Mouse (Mus musculus): ENCODE results near the gene Hlcs. TPM values are rescaled to one million over a fixed set of nuclear protein-coding genes. Genes with fewer than 3 reads are reported as not detected.

The Hlcs gene
- total RNA-seq, 2 experiments from 2014 or later, result 4.3 to 8.2 TPM

DNA sequence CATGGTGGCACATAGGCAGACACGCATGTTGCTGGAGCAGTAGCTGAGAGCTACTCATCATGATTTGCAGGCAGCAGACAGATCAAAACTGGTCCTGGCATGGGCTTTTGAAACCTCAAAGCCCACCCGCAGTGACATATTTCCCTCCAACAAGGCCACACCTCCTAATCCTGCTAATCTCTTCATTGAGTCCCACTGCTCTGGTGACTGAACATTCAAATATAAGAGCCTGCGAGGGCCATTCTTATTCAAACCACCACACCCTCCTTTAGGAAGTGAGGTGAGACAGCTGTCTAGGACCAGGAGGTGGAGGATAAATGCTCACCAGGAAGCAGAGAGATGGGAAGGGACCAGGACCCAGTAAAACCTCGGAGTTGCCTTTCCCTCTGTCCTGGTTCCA lies 143.2 kb downstream of the Hlcs start:
- ATAC-seq (replicated peaks; ENCODE audit: poor library complexity), result no peak

DNA sequence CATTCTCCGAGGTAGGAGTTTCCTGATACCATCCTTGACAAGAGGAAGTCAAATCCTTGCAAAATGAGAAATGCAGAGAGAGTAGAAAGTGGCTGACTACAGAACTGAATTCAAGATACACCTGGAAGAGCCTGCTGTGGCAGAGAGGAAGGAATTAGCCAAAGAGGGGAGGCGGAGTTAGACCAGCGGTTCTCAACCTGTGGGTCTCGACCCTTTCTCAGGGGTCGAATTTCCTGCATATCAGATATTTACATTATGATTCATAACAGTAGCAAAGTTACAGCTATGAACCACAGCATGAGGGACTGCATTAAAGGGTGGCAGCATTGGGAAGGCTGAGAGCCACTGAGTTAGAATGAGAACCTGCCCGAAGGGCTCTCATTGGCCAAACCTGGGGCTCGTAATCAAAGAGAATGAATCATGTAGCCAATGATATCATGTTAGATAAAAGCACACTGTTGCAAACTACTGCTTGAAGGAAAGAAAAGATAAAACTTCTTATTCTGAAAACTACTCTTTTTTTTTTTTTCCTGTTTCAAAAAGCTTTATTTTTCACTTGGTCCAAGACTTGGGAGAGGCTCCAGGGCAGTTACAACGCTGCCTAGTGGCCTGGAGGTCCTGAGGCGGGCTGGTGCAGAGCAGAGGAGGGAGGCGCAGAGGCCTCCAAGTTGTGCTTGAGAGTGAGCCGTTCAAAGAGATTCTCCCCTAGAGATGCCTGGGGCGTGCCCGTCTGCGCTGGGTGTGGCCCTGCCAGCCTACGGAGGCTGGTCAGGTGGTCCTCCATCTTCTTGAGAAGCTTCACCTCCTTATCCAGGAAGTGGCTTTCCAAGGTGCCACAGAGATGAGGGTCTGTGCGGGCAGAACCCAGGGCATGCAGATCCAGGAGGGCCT lies 144.5 kb downstream of the Hlcs start:
- ATAC-seq (replicated peaks; ENCODE audit: poor library complexity), result no peak

DNA sequence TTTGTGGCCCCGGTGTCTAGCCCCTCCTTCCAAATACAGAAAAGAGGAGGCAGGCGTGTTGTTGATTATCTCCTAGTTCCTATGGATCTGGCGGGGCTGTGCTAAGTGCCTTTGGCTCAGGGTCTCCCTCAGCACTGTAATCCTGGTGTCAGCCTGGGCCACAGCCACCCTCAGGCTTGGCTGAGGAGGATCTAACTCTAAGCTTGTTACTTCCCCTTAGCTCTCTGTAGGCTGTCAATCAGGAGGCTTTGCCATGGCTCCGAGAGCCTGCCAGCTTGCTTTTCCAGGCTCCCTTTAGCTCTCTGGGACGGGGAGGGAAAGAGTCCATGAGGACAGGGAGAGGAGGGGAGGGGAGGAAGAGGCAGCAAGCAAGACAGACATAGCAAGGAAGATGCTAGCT lies 148.4 kb downstream of the Hlcs start:
- ATAC-seq (replicated peaks; ENCODE audit: poor library complexity), result no peak; the same call in 1 of the 2 replicates

DNA sequence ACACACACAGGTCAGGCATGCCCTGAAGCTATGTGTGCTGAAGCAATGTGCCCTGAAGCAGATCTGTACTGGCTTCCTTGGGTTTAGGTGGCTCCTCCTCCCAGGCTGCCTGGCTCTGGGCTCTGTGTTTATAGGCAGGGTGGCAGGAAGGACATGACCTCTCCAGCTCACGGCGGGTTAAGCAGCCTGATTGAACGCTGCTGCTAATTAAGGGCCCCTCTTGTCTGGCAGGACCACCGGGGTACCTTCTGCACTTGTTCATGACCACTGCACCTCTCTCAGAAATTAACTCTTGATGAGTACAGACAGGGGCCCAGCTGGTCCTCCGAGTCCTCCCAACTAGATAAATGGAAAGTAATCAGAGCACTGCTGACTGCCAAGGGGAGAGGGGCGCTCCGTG lies 149.1 kb downstream of the Hlcs start:
- no peak for ATAC-seq (replicated peaks; ENCODE audit: poor library complexity)

DNA sequence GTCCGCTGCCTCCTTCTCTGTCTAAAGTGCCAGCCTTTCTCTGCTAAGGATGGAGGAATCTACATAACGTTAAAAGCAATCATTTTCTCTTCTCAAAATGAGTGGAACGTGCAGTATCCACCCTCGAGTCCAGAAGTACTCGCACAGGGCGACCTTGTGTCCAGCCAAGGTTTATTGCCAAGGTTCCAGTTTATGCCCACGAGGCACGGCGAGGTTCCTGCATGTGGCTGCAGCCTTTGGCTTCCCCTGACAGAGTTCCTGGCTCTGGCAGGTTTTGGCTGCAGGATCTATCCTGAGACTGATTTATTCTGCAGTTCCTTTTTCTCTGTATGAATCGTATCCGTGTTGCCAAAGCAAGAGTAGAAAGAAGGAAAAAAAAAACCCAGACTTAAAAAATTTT lies 150.3 kb downstream of the Hlcs start:
- ATAC-seq (replicated peaks; ENCODE audit: poor library complexity), result no peak

DNA sequence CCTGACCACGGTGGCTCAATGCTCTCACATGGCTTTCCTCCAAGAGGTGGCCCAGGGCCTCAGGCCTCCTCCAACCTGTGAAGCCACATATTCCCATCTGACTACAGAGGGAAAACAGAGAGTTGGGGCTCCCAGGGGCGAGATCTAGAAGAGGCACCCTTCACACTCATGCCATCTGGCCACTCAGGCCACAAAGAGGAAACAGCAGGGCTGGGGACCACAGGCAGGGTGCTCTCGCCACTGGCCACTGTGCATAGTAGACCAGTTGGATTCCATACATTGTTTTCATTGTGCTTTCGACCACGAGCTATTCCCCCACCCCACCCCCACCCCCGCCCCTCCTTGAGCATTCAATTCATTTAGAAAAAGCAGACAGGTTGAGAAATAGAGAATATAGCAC lies 151.4 kb downstream of the Hlcs start:
- no peak for ATAC-seq (replicated peaks; ENCODE audit: poor library complexity)

DNA sequence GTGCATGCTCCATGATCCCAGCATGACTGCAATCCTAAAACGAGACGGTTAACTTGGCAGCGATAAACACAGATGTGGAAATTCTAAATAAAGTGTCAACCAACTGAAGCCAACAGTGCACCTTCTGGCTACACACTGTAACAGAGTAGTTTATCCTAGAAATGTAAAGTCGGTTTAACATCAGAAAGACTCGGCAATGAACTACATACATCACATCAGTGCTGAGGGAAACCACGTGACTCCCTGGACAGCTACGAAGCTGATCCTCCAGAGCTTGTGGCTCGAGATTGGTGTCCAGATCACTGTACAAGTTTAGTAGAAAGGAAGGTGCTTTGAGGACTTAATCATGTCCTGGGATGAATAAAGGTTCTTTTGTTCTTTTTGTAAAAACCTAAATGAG lies 155.6 kb downstream of the Hlcs start:
- no peak for ATAC-seq (replicated peaks; ENCODE audit: poor library complexity)

DNA sequence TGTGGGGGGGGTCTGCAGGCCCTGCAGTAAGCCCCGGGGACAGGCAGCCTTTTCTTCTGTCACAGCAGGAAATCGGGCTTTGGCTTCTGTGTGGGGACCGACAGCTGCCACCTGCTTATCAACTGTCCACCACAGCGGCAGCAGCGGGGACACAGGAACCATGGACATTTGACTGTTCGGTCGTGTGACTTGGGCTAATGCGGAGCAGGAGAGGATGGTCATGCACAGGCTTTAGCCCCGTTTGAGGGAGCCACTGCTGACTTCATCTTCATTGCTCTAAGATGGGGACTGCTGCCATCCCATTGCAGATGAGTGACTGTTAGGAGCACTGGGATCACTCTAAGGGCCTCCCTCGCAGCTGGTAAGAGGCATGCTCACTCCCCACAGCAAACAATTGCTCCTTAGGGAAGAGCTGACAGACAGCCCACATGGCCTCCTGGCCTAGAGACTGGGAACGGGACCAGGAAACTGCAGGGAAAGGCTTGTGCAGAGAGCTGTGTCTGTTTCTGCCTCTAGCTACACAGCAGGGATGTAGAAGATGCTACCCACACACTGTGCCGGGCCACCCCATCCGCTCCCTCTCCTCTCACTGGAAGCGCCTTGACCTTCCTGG lies 158.2 kb downstream of the Hlcs start:
- no peak for ATAC-seq (replicated peaks; ENCODE audit: poor library complexity)

DNA sequence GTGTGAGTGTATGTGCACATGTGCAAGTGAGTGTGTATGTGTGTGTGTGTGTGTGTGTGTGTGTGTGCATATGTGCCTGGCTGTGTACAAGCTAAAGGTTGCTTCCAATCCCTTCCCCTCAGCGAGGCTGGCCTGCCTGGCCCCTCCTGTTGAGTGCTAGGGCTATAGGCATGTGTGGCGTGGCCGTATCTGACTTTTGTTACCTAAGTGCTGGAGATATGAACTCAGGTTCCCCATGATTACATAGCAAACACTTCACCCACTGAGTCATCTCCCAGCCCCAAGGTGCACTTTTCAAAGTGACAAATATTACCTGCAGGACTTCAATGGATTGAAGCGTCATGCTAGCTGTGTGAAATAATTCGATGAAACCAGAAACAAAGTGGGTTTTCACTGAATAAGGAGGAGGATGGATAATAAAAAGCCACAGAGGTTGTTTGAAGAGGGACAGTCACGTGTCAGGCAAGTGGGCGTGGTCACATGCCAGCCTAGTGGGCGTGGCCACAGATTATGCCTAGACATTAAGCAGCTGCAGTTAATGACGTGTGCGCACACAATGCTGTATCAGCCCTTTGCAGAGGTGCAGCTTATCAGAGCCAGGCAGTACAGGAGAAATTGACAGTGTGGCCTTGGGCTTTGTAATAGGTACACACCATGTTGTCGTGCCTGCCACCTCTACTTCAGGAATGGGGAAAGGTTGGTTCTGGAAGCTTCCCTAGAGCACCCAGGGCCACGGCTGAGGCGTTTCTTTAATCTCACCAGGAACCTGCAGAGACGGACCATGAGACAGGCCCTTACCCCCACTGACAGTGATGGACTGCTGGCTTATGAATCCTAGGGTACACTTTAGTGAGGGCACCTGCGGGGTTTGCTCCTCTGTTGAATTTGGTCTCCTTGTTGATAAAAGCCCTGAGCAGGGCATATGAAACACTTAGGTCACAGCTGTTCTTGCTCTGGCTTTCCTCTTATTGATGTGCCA lies 163.0 kb downstream of the Hlcs start:
- ATAC-seq (replicated peaks; ENCODE audit: poor library complexity), result peak; percentile 92

DNA sequence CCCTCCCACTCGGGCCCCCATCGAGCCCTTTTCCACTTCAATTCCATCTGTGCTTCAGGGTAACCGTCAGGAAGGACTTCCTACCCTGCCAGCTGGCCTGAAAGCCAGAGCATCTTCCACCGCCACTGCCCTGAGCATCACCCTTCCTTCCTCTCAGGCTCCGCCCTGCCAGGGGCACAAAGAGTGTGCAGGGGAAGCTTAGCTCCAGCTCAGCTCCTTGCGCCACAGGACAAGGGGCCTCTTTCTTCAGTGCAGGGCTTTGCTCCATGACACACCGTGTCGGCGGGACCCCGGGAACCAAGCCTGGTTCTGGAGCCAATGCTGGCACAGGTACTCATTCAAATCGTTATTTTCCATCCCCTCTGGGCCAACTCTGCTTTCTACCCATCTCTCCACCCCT lies 165.2 kb downstream of the Hlcs start:
- peak; percentile 51 for ATAC-seq (replicated peaks; ENCODE audit: poor library complexity)

DNA sequence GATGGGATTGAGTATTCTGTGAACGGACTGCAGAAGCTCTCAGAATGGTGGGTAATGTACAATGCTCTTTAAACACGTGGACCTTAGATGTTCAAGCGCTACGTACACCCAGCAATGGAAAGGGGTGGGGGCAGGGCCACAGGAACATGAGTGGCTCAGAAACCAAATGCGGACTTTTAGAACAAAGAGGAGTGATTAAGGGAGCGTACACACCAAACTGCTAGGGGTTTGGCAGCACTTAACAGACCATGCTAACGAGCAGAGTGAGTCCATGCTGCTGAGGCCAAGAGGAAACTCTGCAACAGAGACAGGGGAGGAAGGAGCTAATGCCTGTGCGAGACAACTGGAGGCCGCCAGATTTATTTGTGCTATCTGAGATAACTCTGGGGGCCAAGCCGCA lies 170.0 kb downstream of the Hlcs start:
- ATAC-seq (replicated peaks; ENCODE audit: poor library complexity), result no peak

DNA sequence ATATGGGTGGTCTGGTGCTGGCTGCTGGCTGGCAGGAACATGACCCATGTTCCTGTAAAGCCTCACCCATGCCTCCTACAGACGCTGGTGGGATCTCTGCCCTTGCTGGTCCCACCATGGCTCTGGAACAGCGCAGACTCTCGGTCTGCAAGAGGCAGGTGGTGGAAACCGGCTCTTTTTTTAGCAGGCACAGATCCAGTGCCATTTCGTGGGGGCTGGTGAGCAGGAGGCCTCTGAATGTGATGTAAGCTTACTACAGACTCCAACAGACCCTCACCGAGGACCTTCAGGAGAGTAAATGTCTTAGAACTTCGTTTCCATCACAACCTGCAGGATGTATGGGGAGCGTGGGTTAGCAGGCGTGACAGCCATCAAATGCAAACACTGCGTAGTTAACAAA lies 172.6 kb downstream of the Hlcs start:
- ATAC-seq (replicated peaks; ENCODE audit: poor library complexity), result no peak

DNA sequence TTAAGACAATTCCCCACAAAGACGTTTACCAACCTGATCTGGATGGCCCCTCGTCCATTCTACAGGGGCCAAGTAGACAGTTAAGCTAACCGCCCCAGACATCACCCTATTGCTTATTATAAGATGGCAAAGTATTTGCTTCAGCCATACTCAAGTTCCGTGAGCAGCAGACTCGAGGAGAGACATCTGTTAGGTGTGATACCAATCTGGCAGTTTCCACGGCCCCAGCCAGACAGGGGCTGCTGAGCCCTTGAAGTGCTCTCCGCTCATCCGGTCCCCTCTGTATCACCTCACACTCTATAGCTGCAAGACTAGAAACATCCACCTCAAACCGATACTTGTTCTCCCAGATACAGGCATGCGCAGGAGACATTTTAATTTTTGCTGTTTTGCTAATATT lies 179.2 kb downstream of the Hlcs start:
- ATAC-seq (replicated peaks; ENCODE audit: poor library complexity), result no peak

DNA sequence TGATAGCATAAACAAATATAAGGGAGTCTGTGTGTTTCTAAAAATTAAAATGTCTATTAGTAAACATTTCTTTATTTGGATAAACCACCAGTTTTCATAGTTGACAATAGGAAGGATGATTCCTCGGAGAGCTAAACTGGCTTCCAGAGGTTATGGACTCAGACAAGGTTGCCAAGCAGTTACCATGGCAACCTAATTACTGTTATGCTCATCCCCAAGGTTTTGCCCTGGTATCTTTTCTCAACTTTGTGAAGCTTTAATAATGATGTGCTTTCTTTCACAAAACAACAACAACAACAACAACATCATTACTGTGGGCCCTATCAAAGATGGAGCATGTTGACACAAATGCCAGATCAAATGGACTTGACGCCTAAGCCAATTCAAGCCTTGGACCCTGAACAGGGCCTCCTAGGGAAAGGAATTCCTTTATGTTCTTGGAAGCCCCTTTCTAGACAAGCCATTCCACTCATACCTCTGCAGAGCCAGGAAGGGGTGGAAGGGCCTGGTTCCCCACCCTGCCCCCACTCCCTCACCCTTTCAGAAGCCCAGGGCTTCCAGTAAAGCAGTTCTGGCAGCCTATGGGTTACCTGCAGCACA lies 185.0 kb downstream of the Hlcs start:
- no peak for ATAC-seq (replicated peaks; ENCODE audit: poor library complexity)

DNA sequence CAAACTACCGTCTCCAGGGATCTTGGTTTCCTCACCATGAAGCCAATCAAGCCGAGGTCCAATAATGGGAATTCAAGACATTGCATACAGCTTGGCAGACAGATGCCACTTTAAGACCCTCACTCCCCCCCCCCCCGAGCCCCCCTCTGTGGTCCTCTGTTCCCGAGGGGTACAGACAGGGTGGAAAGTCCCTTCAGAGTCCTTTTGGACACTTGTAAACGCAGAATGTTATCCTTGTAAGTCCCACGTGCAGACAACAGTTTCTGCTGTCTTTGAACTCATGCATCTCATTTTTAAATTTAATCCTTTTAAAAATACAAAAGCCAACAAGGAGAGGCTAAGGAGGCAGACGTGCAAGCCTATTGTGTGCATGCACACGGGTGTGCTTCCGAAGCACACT lies 187.2 kb downstream of the Hlcs start:
- no peak for ATAC-seq (replicated peaks; ENCODE audit: poor library complexity)

DNA sequence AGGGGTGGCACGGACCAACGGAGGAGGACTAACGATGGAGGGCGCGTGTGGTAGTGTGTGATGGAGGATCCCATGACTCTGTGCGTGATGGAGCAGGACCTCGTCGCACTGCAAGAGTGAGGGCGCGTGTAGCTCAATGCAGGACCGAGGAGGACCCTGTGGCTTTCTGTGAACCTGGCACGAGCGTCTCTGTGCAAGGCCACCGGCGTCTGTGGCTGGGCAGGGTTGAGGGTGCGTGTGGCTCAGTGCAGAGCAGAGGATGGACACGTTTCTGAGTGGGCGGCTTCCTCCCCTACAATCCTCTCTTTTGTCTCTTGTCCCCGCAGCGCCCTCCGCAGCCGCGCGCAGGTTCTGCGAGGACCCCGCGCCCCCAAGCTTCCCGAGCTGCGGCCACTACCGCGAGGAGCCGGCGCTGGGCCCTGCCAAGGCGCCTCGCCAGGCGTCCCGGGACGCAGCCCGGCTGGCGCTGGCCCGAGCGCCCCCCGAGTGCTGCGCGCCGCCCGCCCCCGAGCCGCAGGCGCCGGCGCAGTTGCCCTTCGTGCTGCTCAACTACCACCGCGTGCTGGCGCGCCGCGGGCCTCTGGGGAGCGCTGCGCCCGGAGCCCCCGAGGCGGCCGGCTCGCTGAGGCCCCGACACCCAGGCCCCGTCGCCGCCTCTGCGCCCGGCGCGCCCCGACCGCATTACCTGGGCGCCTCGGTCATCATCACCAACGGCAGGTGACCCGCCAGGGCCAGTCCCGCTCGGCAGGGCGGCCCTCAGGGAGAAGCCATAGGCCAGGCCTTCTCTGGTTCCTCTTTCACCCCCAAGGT lies 188.0 kb downstream of the Hlcs start:
- ATAC-seq (replicated peaks; ENCODE audit: poor library complexity), result 0 out of 2 replicates have a peak, but pooled peaks have one; percentile 23

DNA sequence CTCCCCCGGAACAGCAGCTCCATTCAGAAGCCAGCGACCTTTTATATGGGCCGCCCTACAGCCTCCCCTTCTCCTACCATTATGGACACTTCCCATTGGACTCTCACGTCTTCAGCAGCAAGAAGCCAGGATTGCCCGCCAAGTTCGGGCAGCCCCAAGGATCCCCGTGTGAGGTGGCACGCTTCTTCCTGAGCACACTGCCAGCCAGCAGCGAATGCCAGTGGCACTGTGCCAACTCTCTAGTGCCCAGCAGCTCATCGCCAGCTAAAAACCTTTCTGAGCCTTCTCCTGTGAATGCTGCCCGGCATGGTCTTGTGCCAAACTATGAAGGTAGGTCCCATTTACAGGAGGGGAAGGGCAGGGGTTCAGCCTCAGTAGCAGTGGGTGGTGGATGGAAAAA lies 190.1 kb downstream of the Hlcs start:
- ATAC-seq (replicated peaks; ENCODE audit: poor library complexity), result no peak

DNA sequence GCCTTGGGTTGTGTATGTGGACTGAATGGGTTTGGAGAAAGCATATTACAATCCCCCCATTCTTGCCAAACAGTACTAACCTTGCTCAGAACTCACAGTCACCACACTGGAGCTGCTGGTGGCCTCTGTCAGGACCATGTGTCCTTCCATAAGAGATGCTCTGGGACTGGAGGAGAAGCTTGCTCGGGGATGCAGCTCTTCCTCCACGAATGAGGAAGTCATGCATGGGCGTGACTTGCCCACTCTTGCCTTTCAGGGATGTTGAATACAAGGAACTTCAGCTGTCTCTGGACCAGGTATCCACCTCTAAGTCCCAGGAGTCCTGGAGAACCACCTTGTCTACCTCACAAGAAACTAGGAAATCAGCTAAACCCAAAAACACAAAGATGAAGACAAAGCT lies 191.0 kb downstream of the Hlcs start:
- peak; percentile 54 for ATAC-seq (replicated peaks; ENCODE audit: poor library complexity)

DNA sequence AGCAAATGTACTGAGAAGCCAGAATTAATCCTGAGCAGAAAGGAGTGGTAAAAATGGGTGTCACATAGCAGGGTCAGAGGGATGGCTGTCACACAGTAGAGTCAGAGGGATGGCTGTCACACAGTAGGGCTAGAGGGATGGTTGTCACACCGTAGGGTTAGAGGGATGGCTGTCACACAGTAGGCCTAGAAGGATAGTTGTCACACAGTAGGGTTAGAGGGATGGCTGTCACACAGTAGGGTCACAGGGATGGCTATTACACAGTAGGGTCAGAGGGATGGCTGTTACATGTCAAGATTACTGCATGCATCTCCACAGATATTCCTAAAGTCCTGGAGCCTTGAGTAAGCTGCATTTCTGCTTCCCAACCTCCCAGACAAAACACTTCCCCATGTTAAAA lies 195.0 kb downstream of the Hlcs start:
- ATAC-seq (replicated peaks; ENCODE audit: poor library complexity), result no peak

DNA sequence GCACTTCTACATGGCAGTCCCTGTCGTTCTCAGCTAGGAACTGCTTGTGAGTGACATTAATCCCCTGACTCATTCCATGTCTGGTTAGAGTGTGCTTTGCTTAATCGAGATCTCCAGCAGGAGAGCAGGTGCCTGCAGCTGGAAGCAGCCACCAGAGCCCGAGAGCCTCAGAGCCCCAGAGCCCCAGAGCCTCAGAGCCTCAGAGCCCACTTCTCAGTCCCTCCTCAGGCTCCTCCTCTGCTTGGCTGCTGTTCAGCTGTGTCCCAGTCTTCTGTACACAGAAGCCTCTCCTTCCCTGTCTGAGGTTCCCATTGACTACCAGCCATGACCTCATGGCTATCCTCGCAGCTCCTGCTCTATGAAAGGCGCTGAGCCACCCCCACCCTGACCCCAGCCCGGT lies 196.0 kb downstream of the Hlcs start:
- no peak for ATAC-seq (replicated peaks; ENCODE audit: poor library complexity)

All from megakaryocyte progenitor cell, adult 5-6 weeks (primary cell).